Mouse (Mus musculus): ENCODE results near the gene Myo16.

DNA sequence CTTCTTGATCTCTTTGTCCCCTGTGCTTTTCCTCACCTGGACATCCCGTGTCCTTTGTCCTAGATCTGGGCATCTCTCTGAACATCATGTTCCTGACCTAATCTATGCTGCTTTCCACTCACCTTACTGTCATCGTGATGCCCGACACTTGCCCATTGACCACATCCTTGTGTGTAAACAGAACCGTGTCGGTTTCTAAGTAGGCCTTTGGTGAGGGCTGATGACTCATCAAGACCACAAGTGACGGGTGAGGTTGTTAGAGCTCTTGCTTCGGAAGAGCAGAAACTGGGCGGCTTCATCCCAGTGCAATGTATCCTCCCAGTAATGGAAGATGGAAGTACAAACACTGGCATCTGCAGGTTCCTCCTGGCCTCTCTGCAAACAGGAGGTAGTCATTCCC is 327.1 kb downstream of the Myo16 start:
- no peak for TF ChIP-seq CTCF (IDR thresholded peaks at IDR 0.05; ENCODE audit: low read depth)
- TF ChIP-seq EP300 (IDR thresholded peaks at IDR 0.05; ENCODE audit: low read depth) = no peak
